Mouse (Mus musculus) lung, adult 2 months (tissue): Measurements from ENCODE around the gene Tenm2. TPM values are rescaled to one million over a fixed set of nuclear protein-coding genes. Genes with fewer than 3 reads are reported as not detected.

Experiments
- DNase-seq: peaks from one replicate; pipeline ENCODE4 v3.0.0; 2022
- H3K4me1 ChIP-seq: fragments of 200-500 bp; 2 replicates; pipeline ENCODE4 v1.6.1; 2011; ENCODE audit warnings: low read length; ENCODE audit not compliant: control insufficient read depth, insufficient read depth
- H3K4me3 ChIP-seq: fragments of 200-500 bp; replicated peaks from 2 replicates; pipeline ENCODE3; 2011; ENCODE audit warnings: low read depth, mild to moderate bottlenecking, control low read depth, low read length; ENCODE audit errors: extremely low read depth
- CTCF ChIP-seq: fragments of 200-500 bp; IDR thresholded peaks from 2 replicates; pipeline ENCODE4 v1.5.1; 2011; ENCODE audit warnings: mild to moderate bottlenecking, low read length, control low read depth; ENCODE audit not compliant: insufficient read depth
- POLR2A ChIP-seq: fragments of 200-500 bp; IDR thresholded peaks from 2 replicates; pipeline ENCODE4 v1.6.1; 2011; ENCODE audit warnings: low read depth, mild to moderate bottlenecking, control low read depth, low read length, borderline replicate concordance; ENCODE audit errors: extremely low read depth
- WGBS: fragments of 180-500 bp; shearing (Covaris S2); methylation state at CpG from one replicate; pipeline ENCODE4 v1.1.7; 2018; 5-methylcytosine and 5-hydroxymethylcytosine counted together
- polyA plus RNA-seq: library from polyadenylated mRNA; depleted of rRNA; stranded (reverse); fragments of >200 nt; gene quantifications from 2 replicates; pipeline ENCODE4 v1.2.3, GENCODE M21; 2012

The Tenm2 gene
- polyA plus RNA-seq, 1 experiment: 0.36 TPM

GRCm38 (mm10) chr11:36362514-36362913 is 873.2 kb downstream of the Tenm2 start:
- no peak for DNase-seq
- TF ChIP-seq POLR2A (no peak), CTCF (no peak)
- WGBS: 92% methylated on average over 8 of the region's 8 CpGs

GRCm38 (mm10) chr11:36353252-36353651 is 882.5 kb downstream of the Tenm2 start:
- TF ChIP-seq POLR2A (no peak), CTCF (no peak)
- H3K4me1 ChIP-seq: no peaks in the 10 kb centered on the region
- DNase-seq: no peak
- no peak overlapping the region for H3K4me3 ChIP-seq
- 68% methylated on average over 1 of the region's 1 CpGs for WGBS

More at GRCm38 (mm10) chr11:36362514-36362913, 873.2 kb downstream of the Tenm2 start:
- Histone ChIP-seq H3K4me3 (no peak overlapping the region), H3K4me1 (no peaks in the 10 kb centered on the region)

- WGBS: 55% methylated on average over 6 of the region's 6 CpGs
- DNase-seq: no peak
- no peak overlapping the region for H3K4me3 ChIP-seq
- H3K4me1 ChIP-seq: no peaks in the 10 kb centered on the region
- TF ChIP-seq POLR2A (no peak), CTCF (no peak)
These were observed 884.0 kb downstream of the Tenm2 start for GRCm38 (mm10) chr11:36351752-36352151.

DNA sequence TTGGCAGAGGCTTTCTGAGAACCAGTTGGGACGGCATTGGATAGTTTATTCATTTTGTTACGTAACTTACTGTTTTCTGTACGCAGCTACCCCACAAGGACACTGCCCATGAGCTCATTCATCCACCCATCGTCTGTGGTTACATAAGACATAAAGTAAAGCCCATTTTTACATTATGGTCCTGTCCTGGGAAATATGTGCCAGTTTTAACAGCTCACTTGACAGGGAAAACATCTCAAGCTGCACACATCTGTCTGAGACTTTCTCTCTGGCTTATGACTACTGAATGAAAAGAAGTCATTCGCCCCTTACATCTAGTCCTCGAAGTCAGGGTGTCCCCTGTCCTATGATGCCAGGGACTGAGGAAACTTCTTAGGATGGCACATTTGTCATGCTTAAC is 884.4 kb downstream of the Tenm2 start:
- TF ChIP-seq CTCF (no peak), POLR2A (no peak)
- no peak overlapping the region for H3K4me3 ChIP-seq
- H3K4me1 ChIP-seq: no peaks in the 10 kb centered on the region
- 73% methylated on average over 6 of the region's 6 CpGs for WGBS
- DNase-seq: no peak

DNA sequence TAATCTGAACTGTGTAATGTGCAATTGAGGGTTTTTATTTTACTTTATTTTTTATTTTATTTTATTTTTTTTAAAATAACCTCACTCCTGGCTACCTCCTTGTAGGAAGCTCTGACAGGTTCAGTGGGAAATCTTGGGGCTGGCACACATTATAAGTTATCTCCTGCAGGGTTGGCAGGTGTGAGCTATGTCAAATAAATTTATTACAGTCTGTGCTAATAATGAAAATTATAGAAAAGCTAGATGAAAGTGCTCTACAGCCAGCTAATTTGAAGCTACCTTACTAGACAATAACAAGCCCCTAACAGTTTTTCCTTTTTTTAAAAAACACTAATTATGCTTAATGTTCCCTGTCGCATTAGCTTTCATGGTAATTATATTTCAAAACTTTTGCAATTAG is 885.5 kb downstream of the Tenm2 start:
- TF ChIP-seq CTCF (no peak), POLR2A (no peak)
- Histone ChIP-seq H3K4me3 (no peak overlapping the region), H3K4me1 (no peaks in the 10 kb centered on the region)
- DNase-seq: no peak
- 83% methylated on average over 1 of the region's 1 CpGs for WGBS

- 74% methylated on average over 2 of the region's 2 CpGs for WGBS
- Histone ChIP-seq H3K4me1 (no peaks in the 10 kb centered on the region), H3K4me3 (no peak overlapping the region)
- no peak for TF ChIP-seq POLR2A
- no peak for TF ChIP-seq CTCF
- DNase-seq: no peak
These were observed 885.9 kb downstream of the Tenm2 start for GRCm38 (mm10) chr11:36349856-36350255.

DNA sequence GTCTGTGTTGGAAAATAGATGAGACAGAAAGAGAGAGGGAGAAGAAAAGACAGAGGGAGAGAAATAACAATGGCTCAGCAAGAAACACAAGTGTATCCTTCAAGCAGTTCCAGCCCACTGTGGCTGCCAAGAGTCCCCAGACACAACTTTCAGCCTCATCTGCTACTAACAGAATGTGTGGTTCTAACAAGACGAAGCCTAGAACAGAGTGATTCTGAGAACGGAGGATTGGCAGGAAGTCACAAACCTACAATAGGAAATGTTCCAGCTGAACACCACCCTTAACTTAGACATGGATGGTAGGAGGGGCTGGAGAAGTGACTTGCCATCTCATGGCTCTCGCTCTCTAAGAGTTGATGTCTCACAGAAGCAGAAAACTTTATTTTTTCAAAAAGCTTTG is 894.0 kb downstream of the Tenm2 start:
- no peak for DNase-seq
- 78% methylated on average over 3 of the region's 3 CpGs for WGBS
- no peaks in the 10 kb centered on the region for H3K4me1 ChIP-seq
- TF ChIP-seq CTCF (no peak), POLR2A (no peak)
- no peak overlapping the region for H3K4me3 ChIP-seq

DNA sequence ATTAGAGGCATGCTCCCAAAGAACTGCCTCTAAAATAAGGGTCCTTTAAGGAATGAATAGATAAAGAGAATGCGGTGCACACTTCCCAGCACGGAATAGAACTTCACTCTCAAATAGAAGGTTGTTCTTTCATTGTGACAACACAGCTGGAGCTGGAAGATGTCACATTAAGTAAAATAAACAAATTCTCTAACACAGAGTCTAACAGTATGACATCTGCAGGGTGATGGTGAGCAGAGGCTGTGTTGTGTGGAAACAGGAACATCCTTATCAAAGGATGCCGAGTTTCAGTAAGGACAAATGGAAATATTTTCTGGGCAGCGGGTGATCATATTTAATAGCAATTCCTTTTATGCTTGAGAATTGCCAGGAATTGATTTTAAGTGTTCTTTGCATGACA is 897.3 kb downstream of the Tenm2 start:
- TF ChIP-seq POLR2A: no peak
- H3K4me3 ChIP-seq: no peak overlapping the region
- DNase-seq: no peak
- WGBS: 52% methylated on average over 4 of the region's 4 CpGs
- no peaks in the 10 kb centered on the region for H3K4me1 ChIP-seq

GRCm38 (mm10) chr11:36337063-36337462 is 898.7 kb downstream of the Tenm2 start:
- TF ChIP-seq CTCF: no peak
- TF ChIP-seq POLR2A: no peak
- H3K4me3 ChIP-seq: no peak overlapping the region
- H3K4me1 ChIP-seq: no peaks in the 10 kb centered on the region
- DNase-seq: no peak
- 68% methylated on average over 6 of the region's 6 CpGs for WGBS

DNA sequence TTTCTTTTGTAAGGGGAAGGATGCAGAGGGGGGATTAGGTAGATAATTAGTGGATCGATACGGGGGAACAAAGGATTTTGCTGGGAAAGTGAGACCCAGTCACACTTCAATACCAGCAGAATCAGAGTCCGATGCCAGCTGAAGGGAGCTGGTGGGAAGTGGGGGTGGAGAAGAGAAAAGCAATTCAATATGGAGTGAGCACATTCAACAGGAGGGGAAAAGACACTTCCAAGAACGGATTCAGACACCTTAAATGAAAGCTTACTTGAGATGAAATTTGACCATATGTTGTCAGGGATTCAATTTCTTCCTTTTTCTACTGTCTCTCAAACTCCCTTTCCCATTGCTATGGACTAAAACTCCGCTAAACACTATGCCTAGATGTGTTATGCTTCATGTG is 900.6 kb downstream of the Tenm2 start:
- WGBS: 79% methylated on average over 5 of the region's 5 CpGs
- H3K4me3 ChIP-seq: no peak overlapping the region
- H3K4me1 ChIP-seq: no peaks in the 10 kb centered on the region
- DNase-seq: no peak
- TF ChIP-seq CTCF (no peak), POLR2A (no peak)

DNA sequence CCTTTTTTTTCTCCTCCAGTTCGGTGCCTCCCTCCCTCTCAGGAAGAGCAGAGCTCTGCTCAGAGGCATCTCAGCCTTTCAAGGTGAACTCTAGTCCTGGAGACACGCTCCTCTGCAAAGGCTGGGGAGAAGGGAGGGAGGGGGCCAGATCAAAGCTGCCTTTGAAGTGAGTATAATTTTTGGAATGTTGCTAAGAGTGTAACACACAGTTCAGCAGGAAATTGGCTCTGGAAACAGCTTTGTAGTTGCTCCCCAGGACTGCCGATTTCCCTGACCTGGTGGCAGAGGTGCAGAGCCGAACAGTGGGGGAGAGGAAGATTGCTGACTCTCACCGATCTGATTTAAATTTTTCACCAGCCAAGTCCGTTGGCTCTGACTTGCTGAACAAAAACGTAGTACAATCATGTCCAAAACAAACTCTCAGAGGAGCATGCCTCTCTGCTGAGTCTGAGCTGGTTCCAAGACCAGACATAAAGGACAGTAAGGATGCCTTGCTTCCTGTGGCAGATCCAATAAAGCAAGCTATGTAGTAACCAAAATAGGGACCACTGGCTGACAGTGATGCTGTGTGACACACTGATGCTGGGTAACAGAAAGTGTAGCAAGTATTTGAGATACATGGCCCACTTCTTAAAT is 901.5 kb downstream of the Tenm2 start:
- Histone ChIP-seq H3K4me1 (no peaks in the 10 kb centered on the region), H3K4me3 (no peak overlapping the region)
- TF ChIP-seq POLR2A: no peak
- TF ChIP-seq CTCF: no peak
- WGBS: 7% methylated on average over 7 of the region's 7 CpGs
- no peak for DNase-seq
